In genomic region chr7:116178916-116179315, GRCm38 (mm10) we compare ENCODE assay signal across 15 mouse cellular contexts.
"Had no signal": no experiment of that assay in that cellular context is flagged by ENCODE, and none has a peak within 500 bp of the region (broad histone marks: within the 10 kb centered on the region; RNA-seq: fewer than 3 reads in every experiment).

No protein-coding gene starts in this region.

- H3K4me1 ChIP-seq: limb, embryonic 10.5 days; limb, embryonic 13.5 days; liver, embryonic 12.5 days had no signal

- H3K9me3 ChIP-seq: limb, embryonic 10.5 days; limb, embryonic 13.5 days; liver, embryonic 12.5 days; liver, embryonic 15.5 days; midbrain, embryonic 12.5 days; midbrain, embryonic 15.5 days; neural tube, embryonic 13.5 days had no signal

- ATAC-seq: liver, embryonic 12.5 days; midbrain, embryonic 15.5 days had no signal

- H3K4me3 ChIP-seq: layer of hippocampus, adult 2 months; limb, embryonic 10.5 days; limb, embryonic 13.5 days; liver, embryonic 12.5 days; liver, embryonic 15.5 days; midbrain, embryonic 12.5 days; midbrain, embryonic 15.5 days; myocyte; neural tube, embryonic 13.5 days had no signal

- H3K27me3 ChIP-seq: limb, embryonic 13.5 days; liver, embryonic 12.5 days; liver, embryonic 15.5 days; midbrain, embryonic 12.5 days; midbrain, embryonic 15.5 days; neural tube, embryonic 13.5 days had no signal

- H3K27ac ChIP-seq: layer of hippocampus, adult 2 months; limb, embryonic 10.5 days; limb, embryonic 13.5 days; liver, embryonic 12.5 days; liver, embryonic 15.5 days; macrophage; midbrain, embryonic 12.5 days; midbrain, embryonic 15.5 days; neural tube, embryonic 13.5 days had no signal

- H3K9ac ChIP-seq: limb, embryonic 13.5 days; liver, embryonic 12.5 days; liver, embryonic 15.5 days; midbrain, embryonic 12.5 days; midbrain, embryonic 15.5 days; neural tube, embryonic 13.5 days had no signal

- DNase-seq: layer of hippocampus, adult 9-11 months; liver; lung, adult 2 months; thymus, adult 18-20 months; thymus, postnatal 36 days had no signal

- H3K4me2 ChIP-seq: limb, embryonic 13.5 days; liver, embryonic 12.5 days; liver, embryonic 15.5 days; midbrain, embryonic 12.5 days; midbrain, embryonic 15.5 days; neural tube, embryonic 13.5 days had no signal

- H3K36me3 ChIP-seq: limb, embryonic 10.5 days; limb, embryonic 13.5 days; liver, embryonic 12.5 days; liver, embryonic 15.5 days; midbrain, embryonic 12.5 days; midbrain, embryonic 15.5 days; neural tube, embryonic 13.5 days had no signal
